Comparison of ENCODE assay signal across 24 mouse cellular contexts in the genomic region with DNA sequence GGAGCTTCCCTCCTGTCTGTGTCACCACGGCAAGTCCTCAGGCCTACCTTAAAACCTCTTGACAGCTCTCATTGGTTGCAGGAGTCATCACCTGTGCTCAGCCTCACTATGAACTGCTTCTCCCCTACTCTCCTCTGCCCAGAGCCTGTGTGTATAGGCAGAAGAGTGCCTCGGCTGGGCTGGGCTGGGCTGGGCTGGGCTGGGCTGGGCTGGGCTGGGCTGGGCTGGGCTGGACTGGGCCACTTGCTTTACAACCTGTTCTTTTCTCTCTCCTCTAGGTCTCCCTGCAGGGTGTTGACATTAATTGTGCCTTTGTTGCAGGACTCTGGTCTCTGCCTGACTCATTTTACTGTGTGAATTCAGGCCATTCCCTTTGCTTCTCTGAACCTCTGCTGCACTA. TPM values are rescaled to one million over a fixed set of nuclear protein-coding genes. Genes with fewer than 3 reads are reported as not detected.
DNase-seq lines count a peak whose midpoint lies in the region; ATAC-seq and TF ChIP-seq lines count a peak whose summit lies in the region.
"Had no signal": no experiment of that assay in that cellular context is flagged by ENCODE, and none has a peak within 500 bp of the region (broad histone marks: within the 10 kb centered on the region; RNA-seq: fewer than 3 reads in every experiment).

No protein-coding gene starts in this region.

- 67% methylated on average over 2 of the region's 2 CpGs for WGBS in heart, embryonic 12.5 days
- 91% methylated on average over 2 of the region's 2 CpGs for WGBS in heart, adult 2 months
- 50% methylated on average over 2 of the region's 2 CpGs for WGBS in intestine, embryonic 16.5 days
- WGBS in liver, embryonic 14.5 days (ENCODE audit: insufficient replicate concordance) = 32% methylated on average over 2 of the region's 2 CpGs
- 34% methylated on average over 2 of the region's 2 CpGs for WGBS in stomach, embryonic 16.5 days

- H3K27ac ChIP-seq in heart, embryonic 12.5 days (ENCODE audit: poor library complexity, severe bottlenecking) = no peak overlapping the region
- H3K27ac ChIP-seq in heart, adult 2 months = no peak overlapping the region
- no peak overlapping the region for H3K27ac ChIP-seq in intestine, embryonic 16.5 days (ENCODE audit: low read length)
- H3K27ac ChIP-seq in liver, embryonic 14.5 days = no peak overlapping the region
- H3K27ac ChIP-seq in stomach, embryonic 16.5 days (ENCODE audit: low read length) = no peak overlapping the region
- H3K27ac ChIP-seq: hindbrain, embryonic 10.5 days; kidney, postnatal 0 days; limb, embryonic 15.5 days had no signal

- intact Hi-C loops in heart, adult 2 months (cut with DNase I) = no loop called here

- H3K27me3 ChIP-seq in heart, embryonic 12.5 days (replicated peaks) = no peaks in the 10 kb centered on the region
- no peaks in the 10 kb centered on the region for H3K27me3 ChIP-seq in heart, adult 2 months (ENCODE audit: control insufficient read depth, insufficient read depth, low read length)
- no peaks in the 10 kb centered on the region for H3K27me3 ChIP-seq in intestine, embryonic 16.5 days (replicated peaks; ENCODE audit: control insufficient read depth, insufficient read depth, low read length)
- no peaks in the 10 kb centered on the region for H3K27me3 ChIP-seq in liver, embryonic 14.5 days (ENCODE audit: control insufficient read depth, insufficient read depth, low read length)
- H3K27me3 ChIP-seq in stomach, embryonic 16.5 days (ENCODE audit: control insufficient read depth, insufficient read depth, low read length) = no peaks in the 10 kb centered on the region
- H3K27me3 ChIP-seq: limb, embryonic 15.5 days had no signal

- no peak overlapping the region for H3K4me3 ChIP-seq in heart, embryonic 12.5 days
- no peak overlapping the region for H3K4me3 ChIP-seq in heart, adult 2 months
- H3K4me3 ChIP-seq in intestine, embryonic 16.5 days (ENCODE audit: low read length) = no peak overlapping the region
- H3K4me3 ChIP-seq in liver, embryonic 14.5 days (ENCODE audit: insufficient read depth in 1 of 2, low read depth in 2 of 2, low read length in 2 of 2) = peak overlapping the region in 1 of 2 experiments; percentile 35; a peak in 1 of 4 replicates
- H3K4me3 ChIP-seq in stomach, embryonic 16.5 days (replicated peaks; ENCODE audit: low read length) = no peak overlapping the region
- H3K4me3 ChIP-seq: hindbrain, embryonic 10.5 days; limb, embryonic 15.5 days had no signal

- no peak overlapping the region for H3K4me2 ChIP-seq in heart, embryonic 12.5 days
- no peak overlapping the region for H3K4me2 ChIP-seq in intestine, embryonic 16.5 days (ENCODE audit: low read depth, low read length)
- peak overlapping the region; percentile 53 for H3K4me2 ChIP-seq in liver, embryonic 14.5 days (ENCODE audit: low read depth)
- no peak overlapping the region for H3K4me2 ChIP-seq in stomach, embryonic 16.5 days (ENCODE audit: low read depth, low read length)
- H3K4me2 ChIP-seq: limb, embryonic 15.5 days; midbrain, embryonic 11.5 days had no signal

- peaks cover 43% of the 10 kb centered on the region for H3K4me1 ChIP-seq in heart, embryonic 12.5 days (replicated peaks)
- H3K4me1 ChIP-seq in heart, adult 2 months (ENCODE audit: control insufficient read depth, insufficient read depth, low read length) = peaks cover 11% of the 10 kb centered on the region
- no peaks in the 10 kb centered on the region for H3K4me1 ChIP-seq in intestine, embryonic 16.5 days (ENCODE audit: control insufficient read depth, insufficient read depth, low read length)
- H3K4me1 ChIP-seq in liver, embryonic 14.5 days (replicated peaks; ENCODE audit: control insufficient read depth in 2 of 2, insufficient read depth in 2 of 2, low read length in 1 of 2) = peaks cover 34 to 74% of the 10 kb centered on the region in 2 experiments
- H3K4me1 ChIP-seq in stomach, embryonic 16.5 days (ENCODE audit: control insufficient read depth, insufficient read depth, low read length) = no peaks in the 10 kb centered on the region

- ATAC-seq in heart, embryonic 12.5 days (ENCODE audit: insufficient number of reproducible peaks, low FRiP score) = peak; percentile 36; the same call in 1 of the 2 replicates
- peak; percentile 91 for ATAC-seq in intestine, embryonic 16.5 days
- peak; percentile 36 for ATAC-seq in liver, embryonic 14.5 days (ENCODE audit: insufficient read depth)
- ATAC-seq in stomach, embryonic 16.5 days (ENCODE audit: insufficient read depth, low FRiP score) = peak; percentile 66
- ATAC-seq: forebrain, postnatal 0 days; hindbrain, embryonic 16.5 days had no signal

- no peak for DNase-seq in heart, adult 2 months
- no peak for DNase-seq in liver, embryonic 14.5 days (ENCODE audit: low read depth in 3 of 3, low spot score in 3 of 3)
- DNase-seq in kidney, postnatal 14 days = no peak
- no peak for DNase-seq in cerebellum, adult 18-20 months
- DNase-seq: adrenal gland, postnatal 14 days; B cell, adult 2 months; cerebellum, adult 8-10 months; cerebellum, postnatal 36 days; forebrain, postnatal 0 days; gastrocnemius, postnatal 25 days; heart, adult 18-20 months; kidney, adult 18-20 months; left cerebral cortex, postnatal 4 days; thymus, adult 18-20 months; thymus, postnatal 4 days had no signal

- H3K9me3 ChIP-seq in heart, embryonic 12.5 days (replicated peaks) = no peaks in the 10 kb centered on the region
- H3K9me3 ChIP-seq in intestine, embryonic 16.5 days (ENCODE audit: control insufficient read depth, low read length) = no peaks in the 10 kb centered on the region
- H3K9me3 ChIP-seq in liver, embryonic 14.5 days (ENCODE audit: control insufficient read depth, low read length) = no peaks in the 10 kb centered on the region
- no peaks in the 10 kb centered on the region for H3K9me3 ChIP-seq in stomach, embryonic 16.5 days (replicated peaks; ENCODE audit: control insufficient read depth, low read length)
- H3K9me3 ChIP-seq: hindbrain, embryonic 10.5 days; limb, embryonic 15.5 days had no signal

- no peak for TF ChIP-seq CTCF in heart, adult 2 months (IDR thresholded peaks at IDR 0.05)
- no peak for TF ChIP-seq CTCF in liver, embryonic 14.5 days (IDR thresholded peaks at IDR 0.05; ENCODE audit: low read depth)

- no peak overlapping the region for H3K9ac ChIP-seq in heart, embryonic 12.5 days
- no peak overlapping the region for H3K9ac ChIP-seq in heart, adult 2 months (ENCODE audit: low read depth, low read length)
- no peak overlapping the region for H3K9ac ChIP-seq in intestine, embryonic 16.5 days (ENCODE audit: low read depth, low read length)
- peak overlapping the region; percentile 35 for H3K9ac ChIP-seq in liver, embryonic 14.5 days (replicated peaks)
- no peak overlapping the region for H3K9ac ChIP-seq in stomach, embryonic 16.5 days (ENCODE audit: low read length)
- H3K9ac ChIP-seq: forebrain, postnatal 0 days; limb, embryonic 15.5 days had no signal

- TF ChIP-seq EP300 in heart, adult 2 months (IDR thresholded peaks at IDR 0.05; ENCODE audit: insufficient read depth, low read depth, low read length) = no peak
- no peak for TF ChIP-seq EP300 in liver, embryonic 14.5 days (IDR thresholded peaks at IDR 0.05; ENCODE audit: low read depth)

- no peaks in the 10 kb centered on the region for H3K79me2 ChIP-seq in heart, adult 2 months (replicated peaks; ENCODE audit: control insufficient read depth, insufficient read depth, low read length)

- no peaks in the 10 kb centered on the region for H3K36me3 ChIP-seq in heart, embryonic 12.5 days
- H3K36me3 ChIP-seq in heart, adult 2 months (ENCODE audit: control insufficient read depth, insufficient read depth, low read length) = no peaks in the 10 kb centered on the region
- H3K36me3 ChIP-seq in intestine, embryonic 16.5 days (ENCODE audit: control insufficient read depth, insufficient read depth, low read length) = no peaks in the 10 kb centered on the region
- H3K36me3 ChIP-seq in liver, embryonic 14.5 days (replicated peaks; ENCODE audit: control insufficient read depth, insufficient read depth, low read depth) = no peaks in the 10 kb centered on the region
- no peaks in the 10 kb centered on the region for H3K36me3 ChIP-seq in stomach, embryonic 16.5 days (ENCODE audit: control insufficient read depth, insufficient read depth, low read length)
- H3K36me3 ChIP-seq: G1E; hindbrain, embryonic 10.5 days; limb, embryonic 15.5 days had no signal

- TF ChIP-seq POLR2A in heart, adult 2 months (IDR thresholded peaks at IDR 0.05; ENCODE audit: insufficient read depth, low read depth, low read length) = no peak

RNA-seq across cellular contexts. Expression of a gene that starts 23.1 kb away (rescaled TPM):
- polyA plus RNA-seq in heart, embryonic 12.5 days (2016; fragmentation: Nextera tagmentation; extraction: Ambion mirVana) = 58.5 and 63.8 TPM in 2 replicates
- total RNA-seq in heart, adult 2 months (2021) = 10 to 100 TPM in 1 of 2 experiments, 1 to 10 TPM in 1; 9.4 to 16.0 TPM
- polyA plus RNA-seq in heart, adult 2 months (2012; rRNA removed) = 21.3 and 23.8 TPM in 2 replicates
- polyA plus RNA-seq in intestine, embryonic 16.5 days (2015; fragmentation: Nextera tagmentation; extraction: Ambion mirVana) = 19.5 and 19.6 TPM in 2 replicates
- polyA plus RNA-seq in liver, embryonic 14.5 days (2012; rRNA removed) = 2.2 and 2.5 TPM in 2 replicates
- polyA plus RNA-seq in liver, embryonic 14.5 days (2014; fragmentation: Nextera tagmentation; extraction: Ambion mirVana) = 2.3 and 3.9 TPM in 2 replicates
- polyA plus RNA-seq in stomach, embryonic 16.5 days (2015; fragmentation: Nextera tagmentation; extraction: Ambion mirVana) = 15.3 and 17.0 TPM in 2 replicates

Comparison
In these comparisons a context has a peak if more than half of its experiments do, and no peak if none do; other contexts are left out.
1. ATAC-seq: peak in every context shown above with its lines; median percentile 91 in intestine, embryonic 16.5 days; 66 in stomach, embryonic 16.5 days; 36 in heart, embryonic 12.5 days; 36 in liver, embryonic 14.5 days.